Mouse (Mus musculus) MEL (cell line): ENCODE measurements around the gene Rph3al. TPM values are rescaled to one million over a fixed set of nuclear protein-coding genes. Genes with fewer than 3 reads are reported as not detected.

Source experiments
- DNase-seq: peaks from one replicate; pipeline ENCODE4 v3.0.0; 2011; ENCODE audit warnings: low read depth, low spot score
- H3K27ac ChIP-seq: 2 replicates; pipeline ENCODE4 v1.5.1; 2012; ENCODE audit warnings: low read depth, mild to moderate bottlenecking, control low read depth, low read length, moderate library complexity; ENCODE audit not compliant: control insufficient read depth
- H3K27me3 ChIP-seq, 2 experiments: fragments of 150-350 bp in 1 of 2; sonication (generic) in 1 of 2; 2 replicates each; pipeline ENCODE4 v1.6.1; 2012; ENCODE audit warnings: low read length in 2 of 2, mild to moderate bottlenecking in 2 of 2, improper control_type of control experiment in 1 of 2, moderate library complexity in 1 of 2; ENCODE audit not compliant: insufficient read depth in 2 of 2, control insufficient read depth in 1 of 2
- H3K36me3 ChIP-seq, 2 experiments: 2 replicates each; pipeline ENCODE4 v1.6.1; 2012 to 2014; ENCODE audit warnings: low read length in 2 of 2, improper control_type of control experiment in 1 of 2, inconsistent platforms in 1 of 2, mild to moderate bottlenecking in 1 of 2; ENCODE audit not compliant: insufficient read depth in 2 of 2, control insufficient read depth in 1 of 2
- H3K4me1 ChIP-seq, 2 experiments: fragments of 150-350 bp in 1 of 2; sonication (generic) in 1 of 2; 2 replicates each; pipeline ENCODE4 v1.6.1; 2012; ENCODE audit warnings: low read length in 2 of 2, improper control_type of control experiment in 1 of 2, mild to moderate bottlenecking in 1 of 2; ENCODE audit not compliant: insufficient read depth in 2 of 2, control insufficient read depth in 1 of 2
- H3K4me3 ChIP-seq, 2 experiments: fragments of 150-350 bp in 1 of 2; sonication (generic) in 1 of 2; 2 replicates each; pipeline ENCODE4 v1.5.1; 2012; ENCODE audit warnings: low read depth in 2 of 2, low read length in 2 of 2, mild to moderate bottlenecking in 2 of 2, moderate library complexity in 2 of 2, control low read depth in 1 of 2, improper control_type of control experiment in 1 of 2; ENCODE audit not compliant: control insufficient read depth in 1 of 2, insufficient read depth in 1 of 2
- H3K79me2 ChIP-seq: 2 replicates; pipeline ENCODE4 v1.6.1; 2012; ENCODE audit warnings: mild to moderate bottlenecking, low read length, moderate library complexity; ENCODE audit not compliant: control insufficient read depth, poor library complexity, insufficient read depth
- H3K9ac ChIP-seq: 2 replicates; pipeline ENCODE4 v1.6.1; 2012; ENCODE audit warnings: low read depth, mild to moderate bottlenecking, control low read depth, low read length, moderate library complexity; ENCODE audit not compliant: control insufficient read depth, poor library complexity, severe bottlenecking
- H3K9me3 ChIP-seq: fragments of 150-350 bp; sonication (generic); replicated peaks from 2 replicates; pipeline ENCODE4 v1.6.1; 2012; ENCODE audit warnings: mild to moderate bottlenecking, low read length, improper control_type of control experiment, moderate library complexity; ENCODE audit not compliant: insufficient read depth
- CTCF ChIP-seq, 3 experiments: IDR thresholded peaks in 2 of 3; conservative IDR thresholded peaks in 1 of 3; 2 replicates each; pipeline ENCODE4 v1.5.1; 2011 to 2012; ENCODE audit warnings: low read length in 3 of 3, low read depth in 2 of 3, mild to moderate bottlenecking in 2 of 3, improper control_type of control experiment in 1 of 3, inconsistent platforms in 1 of 3, mixed read lengths in 1 of 3, moderate library complexity in 1 of 3; ENCODE audit not compliant: control insufficient read depth in 1 of 3, insufficient read depth in 1 of 3, poor library complexity in 1 of 3, severe bottlenecking in 1 of 3
- ETS1 ChIP-seq: IDR thresholded peaks from 2 replicates; pipeline ENCODE4 v1.6.1; 2012; ENCODE audit warnings: low read depth, mild to moderate bottlenecking, inconsistent platforms, low read length, improper control_type of control experiment, moderate library complexity
- GATA1 ChIP-seq: IDR thresholded peaks from 2 replicates; pipeline ENCODE4 v1.6.1; 2011; ENCODE audit warnings: low read depth, low read length, improper control_type of control experiment
- JUND ChIP-seq: IDR thresholded peaks from 2 replicates; pipeline ENCODE4 v1.6.1; 2011; ENCODE audit warnings: low read depth, mild to moderate bottlenecking, improper control_type of control experiment, low read length
- KAT2A ChIP-seq: conservative IDR thresholded peaks from 2 replicates; pipeline ENCODE4 v1.6.1; 2012; ENCODE audit warnings: low read depth, low read length, improper control_type of control experiment, inconsistent platforms
- MAX ChIP-seq: IDR thresholded peaks from 2 replicates; pipeline ENCODE4 v1.6.1; 2011; ENCODE audit warnings: low read length, improper control_type of control experiment
- MAZ ChIP-seq: IDR thresholded peaks from 2 replicates; pipeline ENCODE4 v1.6.1; 2012; ENCODE audit warnings: low read depth, mild to moderate bottlenecking, inconsistent platforms, low read length, improper control_type of control experiment
- MXI1 ChIP-seq: IDR thresholded peaks from 2 replicates; pipeline ENCODE4 v1.6.1; 2011; ENCODE audit warnings: mild to moderate bottlenecking, low read depth, low read length, improper control_type of control experiment
- MYB ChIP-seq: IDR thresholded peaks from 2 replicates; pipeline ENCODE4 v1.6.1; 2011; ENCODE audit warnings: mild to moderate bottlenecking, low read depth, low read length, improper control_type of control experiment
- MYC ChIP-seq: IDR thresholded peaks from 2 replicates; pipeline ENCODE4 v1.6.1; 2011; ENCODE audit warnings: low read depth, mild to moderate bottlenecking, low read length, improper control_type of control experiment, moderate library complexity
- NELFE ChIP-seq: IDR thresholded peaks from 2 replicates; pipeline ENCODE4 v1.6.1; 2011; ENCODE audit warnings: low read depth, low read length, improper control_type of control experiment
- POLR2A ChIP-seq, 2 experiments: IDR thresholded peaks; 2 replicates each; pipeline ENCODE4 v1.6.1; 2011 to 2012; ENCODE audit warnings: low read length in 2 of 2, mild to moderate bottlenecking in 2 of 2, control low read depth in 1 of 2, improper control_type of control experiment in 1 of 2, low read depth in 1 of 2, moderate library complexity in 1 of 2; ENCODE audit not compliant: control insufficient read depth in 1 of 2, insufficient read depth in 1 of 2, poor library complexity in 1 of 2
- SIN3A ChIP-seq: IDR thresholded peaks from 2 replicates; pipeline ENCODE4 v1.6.1; 2012; ENCODE audit warnings: low read length, improper control_type of control experiment, inconsistent platforms
- TAL1 ChIP-seq: IDR thresholded peaks from 2 replicates; pipeline ENCODE4 v1.6.1; 2012; ENCODE audit warnings: mild to moderate bottlenecking, inconsistent platforms, low read length, moderate library complexity, mixed read lengths
- UBTF ChIP-seq: IDR thresholded peaks from 2 replicates; pipeline ENCODE4 v1.6.1; 2012; ENCODE audit warnings: low read depth, mild to moderate bottlenecking, inconsistent platforms, low read length, improper control_type of control experiment, moderate library complexity, borderline replicate concordance; ENCODE audit not compliant: insufficient read depth
- ZC3H11A ChIP-seq: IDR thresholded peaks from 2 replicates; pipeline ENCODE4 v1.6.1; 2012; ENCODE audit warnings: low read depth, mild to moderate bottlenecking, inconsistent platforms, low read length, improper control_type of control experiment
- ZKSCAN1 ChIP-seq: IDR thresholded peaks from 2 replicates; pipeline ENCODE4 v1.6.1; 2012; ENCODE audit warnings: low read depth, mild to moderate bottlenecking, inconsistent platforms, low read length, improper control_type of control experiment, moderate library complexity
- ZMIZ1 ChIP-seq: IDR thresholded peaks from 2 replicates; pipeline ENCODE4 v1.6.1; 2012; ENCODE audit warnings: low read depth, mild to moderate bottlenecking, inconsistent platforms, low read length, improper control_type of control experiment, moderate library complexity
- ZNF384 ChIP-seq: IDR thresholded peaks from 2 replicates; pipeline ENCODE4 v1.6.1; 2012; ENCODE audit warnings: low read depth, mild to moderate bottlenecking, inconsistent platforms, low read length, improper control_type of control experiment
- polyA plus RNA-seq, 2 experiments: library from polyadenylated mRNA; stranded (reverse) in 1 of 2; unstranded in 1 of 2; fragments of >175 nt in 1 of 2; fragments of >200 nt in 1 of 2; gene quantifications; 2 replicates each; pipeline versions ENCODE4 v1.2.1 to v1.2.4; 2012; ENCODE audit warnings: low replicate concordance in 2 of 2, low read depth in 1 of 2; ENCODE audit not compliant: insufficient read length in 2 of 2, insufficient read depth in 1 of 2, missing spikeins in 1 of 2
- total RNA-seq: library from RNA; depleted of rRNA; stranded (reverse); fragments of 300-350 nt; gene quantifications from 2 replicates; pipeline ENCODE4 v1.2.3, GENCODE M21; 2012

Rph3al gene
- total and polyA plus RNA-seq, 3 experiments = 9.4 to 23.0 TPM; not detected in 1

DNA sequence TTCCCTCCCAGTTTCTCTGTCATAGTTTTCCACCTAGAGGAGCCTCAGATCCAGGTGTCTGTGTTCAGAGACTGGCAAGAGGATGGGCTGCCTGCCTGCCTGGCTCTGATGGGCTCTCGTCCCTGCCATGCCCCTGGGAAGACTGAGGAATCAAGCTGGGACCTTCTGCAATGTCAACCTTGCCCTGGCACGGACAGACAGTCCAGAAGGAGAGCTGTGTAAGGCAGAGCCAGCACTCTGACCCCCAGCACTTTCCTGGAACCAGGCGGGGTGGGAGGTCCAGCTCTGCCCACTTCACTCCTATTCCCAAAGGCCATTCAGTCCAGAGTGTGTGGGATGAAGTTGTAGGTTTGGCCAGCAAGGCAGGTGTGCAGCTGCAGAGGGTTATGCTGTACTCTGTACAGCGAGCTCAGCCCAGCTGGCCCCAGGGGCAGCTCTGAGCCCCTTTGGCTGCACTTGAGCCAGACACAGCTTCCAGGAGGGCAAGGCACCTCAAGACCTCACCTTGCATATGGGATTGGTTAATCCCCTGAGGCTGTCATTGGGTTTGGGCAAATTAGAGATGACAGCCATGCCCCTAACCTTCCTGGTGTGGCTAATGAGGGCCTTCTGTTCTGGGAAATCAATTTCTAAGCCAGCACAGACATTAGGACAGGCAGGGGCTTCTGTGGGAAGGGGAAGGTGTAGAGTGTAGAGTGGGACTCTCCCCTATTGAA, 95.2 kb downstream of the Rph3al start:
- Histone ChIP-seq H3K4me3 (no peak overlapping the region), H3K27ac (no peak overlapping the region), H3K27me3 (no peaks in the 10 kb centered on the region), H3K36me3 (no peaks in the 10 kb centered on the region; a peak in 1 of 4 replicates), H3K79me2 (no peaks in the 10 kb centered on the region), H3K9ac (no peak overlapping the region), H3K9me3 (no peaks in the 10 kb centered on the region), H3K4me1 (no peaks in the 10 kb centered on the region)
- DNase-seq = no peak
- TF ChIP-seq POLR2A (IDR thresholded peaks at IDR 0.05; ENCODE audit: control insufficient read depth in 1 of 2, insufficient read depth in 1 of 2, low read depth in 1 of 2, low read length in 2 of 2, poor library complexity in 1 of 2) (no peak), ZKSCAN1 (no peak), ZC3H11A (no peak), MAZ (no peak), MYC (no peak), SIN3A (no peak), JUND (no peak)

DNA sequence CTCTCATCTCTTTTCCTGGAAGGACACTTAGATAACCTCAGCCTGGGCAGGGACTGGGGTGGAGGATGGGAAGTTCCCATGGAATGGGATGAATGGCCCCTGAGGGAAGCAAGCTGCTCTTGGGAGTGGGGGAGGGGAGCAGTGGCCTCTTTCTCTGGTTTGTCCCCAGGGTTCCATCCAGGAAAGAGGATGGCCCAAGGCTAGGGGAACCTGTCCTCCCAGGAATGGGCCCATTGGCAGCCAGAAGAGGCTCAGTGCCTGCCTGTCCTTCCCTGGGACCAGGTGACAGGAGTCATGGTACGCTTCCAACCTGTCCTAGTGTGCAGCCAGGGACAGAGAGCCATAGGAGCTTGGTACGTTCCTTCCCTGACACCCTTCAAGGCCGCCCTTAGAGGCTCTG, 96.7 kb downstream of the Rph3al start:
- Histone ChIP-seq H3K9ac (no peak overlapping the region), H3K27me3 (no peaks in the 10 kb centered on the region), H3K9me3 (no peaks in the 10 kb centered on the region), H3K36me3 (no peaks in the 10 kb centered on the region; a peak in 2 of 4 replicates), H3K79me2 (no peaks in the 10 kb centered on the region), H3K4me1 (peaks cover 0 to 1% of the 10 kb centered on the region in 2 experiments; a peak in 1 of 4 replicates), H3K27ac (no peak overlapping the region)
- no peak for DNase-seq
- no peak for TF ChIP-seq ZMIZ1
- TF ChIP-seq CTCF (IDR thresholded peaks at IDR 0.05 in 2 of 3, conservative IDR thresholded peaks at IDR 0.05 in 1 of 3; ENCODE audit: control insufficient read depth in 1 of 3, insufficient read depth in 1 of 3, low read depth in 2 of 3, low read length in 3 of 3, poor library complexity in 1 of 3, severe bottlenecking in 1 of 3) = no peak
- no peak for TF ChIP-seq TAL1
- TF ChIP-seq KAT2A = no peak
- no peak for TF ChIP-seq MXI1
- TF ChIP-seq ETS1 = no peak
- no peak for TF ChIP-seq MAX
- TF ChIP-seq NELFE = no peak
- no peak for TF ChIP-seq ZNF384
- no peak for TF ChIP-seq GATA1
- TF ChIP-seq ZC3H11A = no peak
- TF ChIP-seq SIN3A = no peak
- no peak for TF ChIP-seq MYB
- no peak for TF ChIP-seq JUND
- no peak for TF ChIP-seq POLR2A (IDR thresholded peaks at IDR 0.05; ENCODE audit: control insufficient read depth in 1 of 2, insufficient read depth in 1 of 2, low read depth in 1 of 2, low read length in 2 of 2, poor library complexity in 1 of 2)
- TF ChIP-seq UBTF = no peak
- TF ChIP-seq, all 39 proteins: peak for 0
- no peak overlapping the region for H3K4me3 ChIP-seq
